Mouse (Mus musculus) left cerebral cortex, postnatal 36 days (tissue): ENCODE measurements at regions not wholly inside any gene's neighbourhood (a gene's known extent, or its start where the extent isn't known, plus 50 kb on each side); places are given as distances from the start of the nearest gene placed in this dataset.
A peak's percentile ranks its signal among the peaks of the same experiment; 100 is the strongest.

ENCODE experiments used
- DNase-seq, 2 experiments: peaks; one replicate each; pipeline ENCODE4 v3.0.0; 2021 to 2022; ENCODE audit warnings: low spot score in 2 of 2, mixed read lengths in 1 of 2
- intact Hi-C: fragments of 180-260 bp; cut with DNase I; formaldehyde crosslinking; loops from one replicate; pipeline ENCODE4 v1.15.1; 2025

DNA sequence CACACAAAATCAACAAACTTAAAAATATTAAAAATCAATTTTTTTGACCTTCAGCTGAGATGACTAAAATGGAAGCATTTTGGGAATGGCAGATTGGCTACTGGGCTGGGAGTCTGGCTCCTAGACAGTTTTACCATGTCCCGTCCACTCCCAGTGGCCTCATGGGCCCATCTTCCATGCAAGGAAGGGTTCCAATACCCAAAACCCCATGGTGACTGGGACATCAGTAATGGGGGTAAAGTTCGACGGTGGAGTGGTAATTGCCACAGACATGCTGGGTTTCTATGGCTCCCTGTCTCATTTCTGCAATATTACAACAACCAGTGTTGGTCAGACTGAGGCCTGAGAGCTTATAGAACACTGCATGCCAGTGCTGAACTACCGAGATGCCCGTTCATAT is 82.2 kb downstream of the Il20rb start:
- intact Hi-C loops, result loop anchor here (5.0 kb wide), 1 partner anchor 672 kb away; no protein-coding TSS in a partner anchor
- DNase-seq, result no peak

DNA sequence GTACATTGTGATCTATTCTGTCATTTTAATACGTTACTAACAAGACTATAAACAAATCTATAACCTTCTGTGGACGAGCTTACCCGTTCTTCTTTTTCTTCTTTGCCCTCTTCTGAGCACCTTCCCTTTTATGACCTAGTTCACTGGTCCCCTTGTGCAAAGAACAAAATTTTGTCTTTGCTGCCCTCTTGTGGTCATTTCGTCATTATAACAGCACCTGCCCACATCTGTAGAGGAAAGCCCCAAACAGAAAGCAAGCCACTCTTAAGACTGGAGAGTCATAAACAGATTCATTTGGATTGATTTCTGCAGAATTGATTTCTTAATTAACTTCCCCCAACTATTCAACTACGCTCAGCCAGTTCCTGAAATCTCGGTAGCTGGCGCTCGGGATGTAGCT is 86.2 kb downstream of the Il20rb start:
- DNase-seq, result peak in 1 of 2 experiments; percentile 21
- intact Hi-C loops, result loop anchor here (2.0 to 5.0 kb wide), 2 partner anchors 554 to 668 kb away; no protein-coding TSS in a partner anchor

DNA sequence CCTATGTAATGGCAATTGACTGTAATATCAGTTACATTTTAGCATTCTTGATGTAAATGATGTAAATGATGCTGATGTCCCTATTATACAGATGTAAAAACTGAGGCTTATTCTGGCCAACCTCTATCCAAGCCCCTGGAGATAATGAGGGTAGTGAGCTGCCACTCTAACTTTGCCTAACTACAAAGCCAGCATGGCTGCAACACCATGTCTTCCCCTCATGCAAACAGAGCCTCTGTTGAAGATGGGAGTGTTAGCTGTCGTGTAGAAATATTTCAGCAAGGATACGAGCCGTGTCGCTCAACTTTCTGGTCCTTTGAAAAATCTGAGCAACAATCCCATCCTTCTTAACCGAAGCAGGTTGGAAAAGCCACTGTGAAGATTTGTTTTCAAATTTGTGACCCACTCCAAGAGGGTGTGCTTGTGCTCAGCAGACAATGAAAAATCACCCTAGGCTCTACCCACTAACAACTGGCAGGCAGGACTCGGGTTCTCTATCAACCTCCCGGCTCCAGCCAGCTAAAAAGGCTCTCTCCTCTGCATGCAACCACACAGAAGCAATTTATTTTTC is 90.2 kb downstream of the Il20rb start:
- DNase-seq, result no peak
- intact Hi-C loops, result no loop called here

DNA sequence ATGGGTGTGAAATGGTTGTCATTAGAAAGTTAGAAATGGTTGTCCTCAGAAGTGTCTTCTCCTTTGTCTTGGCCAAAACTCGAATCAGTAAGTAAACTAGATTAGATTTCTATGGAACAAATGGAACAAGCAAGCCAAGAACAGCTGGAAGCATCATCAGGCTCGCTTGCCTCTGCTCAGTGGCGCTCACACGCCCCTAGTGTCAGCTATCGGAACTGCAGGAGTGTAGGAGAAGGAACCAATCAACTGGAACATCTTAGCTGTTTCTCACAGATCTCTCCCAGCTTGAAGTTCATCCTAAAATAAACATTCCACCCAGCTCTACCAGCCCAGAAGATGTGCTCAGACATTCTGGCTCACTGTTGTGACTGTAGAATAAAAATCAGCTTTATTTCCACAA is 90.9 kb downstream of the Il20rb start:
- peak; percentile 57 to 69 for DNase-seq
- intact Hi-C loops, result no loop called here

DNA sequence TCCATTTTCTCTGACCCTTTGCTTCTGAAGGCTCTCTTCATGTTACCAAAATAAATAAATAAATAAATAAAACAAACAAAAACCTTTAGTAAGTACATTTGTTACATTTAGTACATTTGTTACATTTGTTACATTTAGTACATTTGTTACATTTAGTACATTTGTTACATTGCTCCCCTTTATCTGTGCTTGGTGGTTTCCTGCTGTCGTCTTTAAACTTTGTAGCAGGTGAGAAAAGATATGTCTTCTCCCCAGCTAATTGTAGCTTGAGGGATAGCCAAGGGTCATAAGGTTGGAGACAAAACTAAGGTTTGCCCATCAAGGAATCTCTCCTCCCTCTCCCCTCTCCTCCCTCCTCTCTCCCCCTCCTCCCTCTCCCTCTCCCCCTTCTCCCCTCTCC is 92.0 kb downstream of the Il20rb start:
- no peak for DNase-seq
- intact Hi-C loops, result no loop called here

DNA sequence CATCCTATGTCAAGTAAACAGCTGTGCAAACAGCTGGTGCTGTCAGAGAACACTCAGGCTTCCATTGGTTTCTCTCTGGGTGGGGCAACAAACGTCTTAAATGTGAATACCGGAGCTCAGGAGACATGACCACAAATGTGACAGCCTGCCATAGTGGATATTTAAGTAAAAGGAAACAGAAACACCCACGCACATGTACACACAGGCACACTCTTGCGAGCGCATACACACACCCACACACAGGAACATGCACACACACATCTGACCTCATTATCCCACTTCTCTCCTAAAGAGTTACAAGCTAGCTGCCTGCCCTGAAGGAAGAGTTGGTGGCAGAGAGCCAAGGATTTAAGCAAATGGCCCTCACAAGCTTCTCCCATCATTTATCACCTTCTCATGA is 92.4 kb downstream of the Il20rb start:
- intact Hi-C loops, result no loop called here
- no peak for DNase-seq

DNA sequence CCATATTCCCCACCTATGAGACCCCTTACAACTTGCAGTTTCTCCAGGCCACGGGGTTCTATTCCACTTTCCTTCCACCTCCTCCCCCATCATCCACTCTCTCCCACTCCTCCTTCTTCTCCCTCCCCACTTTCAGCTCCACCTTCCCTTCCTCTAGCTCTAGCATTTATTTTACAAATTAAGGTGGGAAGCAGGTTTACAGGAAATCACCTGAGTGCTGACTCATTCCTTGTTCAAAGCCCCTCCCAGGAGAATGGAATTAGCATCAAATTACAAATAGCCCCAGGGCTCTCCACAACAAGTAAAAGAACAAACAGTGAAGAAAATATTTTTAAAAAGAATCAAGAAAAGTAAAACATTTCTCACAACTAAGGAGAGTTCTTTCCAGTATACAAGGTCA is 94.3 kb downstream of the Il20rb start:
- DNase-seq, result no peak
- intact Hi-C loops, result no loop called here

DNA sequence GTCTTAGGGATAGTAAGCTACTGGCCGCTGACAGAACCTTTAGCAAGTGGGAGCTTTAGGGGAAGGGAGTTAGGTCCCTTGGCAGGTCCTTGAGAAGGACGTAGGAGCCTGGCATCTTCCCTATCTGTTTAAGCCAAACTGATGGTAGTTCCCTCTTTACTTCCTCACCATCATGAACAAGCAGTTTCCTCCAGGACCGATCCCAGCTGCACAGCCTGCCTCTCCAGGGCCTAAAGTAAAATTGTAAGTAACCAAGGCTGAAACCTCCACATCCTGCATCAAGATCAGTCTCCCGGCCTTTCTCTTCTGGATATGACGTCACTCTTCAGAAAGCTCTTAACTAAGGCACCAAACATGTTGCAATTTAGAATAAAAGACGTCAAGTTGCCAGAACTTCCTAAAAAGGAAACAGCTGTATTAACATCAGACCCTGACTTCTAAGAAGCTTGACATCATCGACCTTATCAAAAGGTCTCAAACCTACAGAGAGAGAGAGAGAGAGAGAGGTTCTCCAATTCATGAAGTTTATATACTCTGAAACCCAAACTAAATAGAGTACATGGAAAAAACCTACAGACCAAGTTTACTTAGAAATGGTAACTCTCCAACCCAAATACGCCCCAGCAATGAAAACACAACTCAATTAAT is 94.9 kb downstream of the Il20rb start:
- intact Hi-C loops, result no loop called here
- no peak for DNase-seq

DNA sequence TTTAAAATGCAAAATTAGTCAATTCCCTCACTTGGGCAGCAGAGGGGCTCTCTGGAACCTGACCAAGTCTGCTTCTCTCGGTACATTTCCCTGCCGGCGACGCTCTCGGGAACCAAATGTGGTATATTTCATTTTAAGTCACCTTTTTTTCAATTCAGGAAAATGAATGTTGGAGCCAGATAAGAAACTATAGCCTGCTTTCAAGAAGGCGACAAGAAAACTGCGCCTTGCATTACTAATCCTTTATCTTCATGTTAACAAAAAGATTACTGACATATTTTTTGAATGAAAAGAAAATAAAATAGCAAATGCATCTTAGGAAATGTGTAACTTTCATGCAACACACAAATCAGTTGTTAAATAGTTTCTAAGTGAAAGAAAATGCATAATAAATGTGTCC is 98.2 kb downstream of the Il20rb start:
- no peak for DNase-seq
- intact Hi-C loops, result loop anchor here (10.0 kb wide), 1 partner anchor 624 kb away; no protein-coding TSS in a partner anchor

DNA sequence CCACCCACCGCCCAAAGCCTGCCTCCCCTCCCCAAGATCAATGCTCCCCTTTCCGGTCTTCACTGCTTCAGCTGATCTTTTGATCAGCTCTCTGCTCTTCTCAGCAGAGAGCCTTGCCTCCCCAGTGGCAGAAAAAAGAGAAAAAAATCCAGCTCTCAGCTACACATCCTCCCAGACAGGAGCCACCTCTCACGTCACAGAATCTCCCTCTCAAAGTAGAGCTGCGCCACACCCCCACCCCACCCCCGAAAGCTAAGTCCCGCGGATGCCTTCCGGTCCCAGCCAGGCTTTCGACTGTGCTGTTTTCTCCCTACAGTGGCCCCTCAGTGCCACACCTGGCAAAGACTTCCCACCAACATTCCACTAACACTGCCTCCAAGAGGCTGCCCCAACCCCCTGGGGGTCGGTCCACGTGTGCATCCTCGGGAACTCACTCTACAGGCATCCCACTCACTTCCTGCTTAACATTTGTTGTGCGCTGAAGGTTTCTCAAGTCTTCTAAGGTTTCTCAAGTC is 99.4 kb downstream of the Il20rb start:
- intact Hi-C loops, result loop anchor here (10.0 kb wide), 1 partner anchor 622 kb away; no protein-coding TSS in a partner anchor
- no peak for DNase-seq

DNA sequence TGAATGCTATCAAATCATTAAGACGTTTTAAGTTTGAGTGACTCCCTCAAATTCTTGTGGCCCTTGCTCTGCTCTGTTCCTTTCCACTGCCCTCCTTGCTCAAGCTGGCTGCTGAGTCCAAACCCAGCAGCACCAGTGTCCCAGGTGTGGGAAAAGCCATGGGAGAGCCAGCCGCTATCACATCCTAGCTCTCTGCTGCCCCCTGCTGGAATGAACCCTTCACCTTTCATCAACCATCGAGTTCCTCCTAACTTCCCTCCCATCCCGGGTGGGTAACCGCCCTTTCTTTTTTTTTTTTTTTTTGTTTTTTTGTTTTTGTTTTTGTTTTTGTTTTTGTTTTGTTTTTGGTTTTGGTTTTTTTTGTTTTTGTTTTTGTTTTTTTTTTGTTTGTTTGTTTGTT is 104.1 kb downstream of the Il20rb start:
- DNase-seq, result peak; percentile 33 to 46
- intact Hi-C loops, result loop anchor here (2.0 to 10.0 kb wide), 2 partner anchors 536 to 618 kb away; no protein-coding TSS in a partner anchor

DNA sequence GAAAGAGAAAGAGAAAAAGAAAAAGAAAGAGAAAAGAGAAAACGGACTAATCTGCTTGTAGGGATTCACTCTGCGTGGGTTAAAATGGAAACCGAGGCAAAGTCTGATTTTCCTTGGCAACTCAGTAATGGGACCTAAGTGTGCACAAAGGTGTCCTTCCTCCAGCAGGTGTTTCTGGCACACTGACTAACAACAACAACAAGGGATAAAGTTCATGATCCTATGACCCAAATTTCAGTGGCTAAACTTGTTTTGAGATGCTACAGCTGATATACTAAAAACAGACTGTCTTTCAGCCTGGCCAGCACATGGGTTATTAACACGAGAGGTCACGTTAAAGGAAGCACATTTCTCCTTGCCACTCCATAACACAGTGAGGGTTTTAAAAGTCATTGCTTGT is 116.7 kb downstream of the Il20rb start:
- intact Hi-C loops, result no loop called here
- DNase-seq, result no peak

DNA sequence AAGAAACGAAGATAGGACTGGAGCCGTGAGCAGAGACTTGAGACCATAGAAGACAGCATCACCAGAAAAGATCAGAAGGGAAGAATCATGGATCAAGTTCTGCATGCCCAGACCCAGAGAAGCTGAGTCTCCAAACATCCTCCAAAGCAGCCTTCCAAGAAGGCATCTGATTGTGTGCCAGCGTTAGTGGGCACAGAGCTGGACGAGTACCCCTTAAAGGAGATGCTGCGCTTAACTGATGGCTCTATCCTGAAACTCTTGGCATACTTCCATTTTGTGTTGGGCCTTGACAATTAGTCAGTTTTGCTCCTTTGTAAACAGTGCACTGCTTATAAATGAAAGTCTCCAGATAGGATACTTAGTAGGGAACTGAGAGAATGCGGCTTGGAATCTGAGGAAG is 119.8 kb downstream of the Il20rb start:
- DNase-seq, result no peak
- intact Hi-C loops, result no loop called here

DNA sequence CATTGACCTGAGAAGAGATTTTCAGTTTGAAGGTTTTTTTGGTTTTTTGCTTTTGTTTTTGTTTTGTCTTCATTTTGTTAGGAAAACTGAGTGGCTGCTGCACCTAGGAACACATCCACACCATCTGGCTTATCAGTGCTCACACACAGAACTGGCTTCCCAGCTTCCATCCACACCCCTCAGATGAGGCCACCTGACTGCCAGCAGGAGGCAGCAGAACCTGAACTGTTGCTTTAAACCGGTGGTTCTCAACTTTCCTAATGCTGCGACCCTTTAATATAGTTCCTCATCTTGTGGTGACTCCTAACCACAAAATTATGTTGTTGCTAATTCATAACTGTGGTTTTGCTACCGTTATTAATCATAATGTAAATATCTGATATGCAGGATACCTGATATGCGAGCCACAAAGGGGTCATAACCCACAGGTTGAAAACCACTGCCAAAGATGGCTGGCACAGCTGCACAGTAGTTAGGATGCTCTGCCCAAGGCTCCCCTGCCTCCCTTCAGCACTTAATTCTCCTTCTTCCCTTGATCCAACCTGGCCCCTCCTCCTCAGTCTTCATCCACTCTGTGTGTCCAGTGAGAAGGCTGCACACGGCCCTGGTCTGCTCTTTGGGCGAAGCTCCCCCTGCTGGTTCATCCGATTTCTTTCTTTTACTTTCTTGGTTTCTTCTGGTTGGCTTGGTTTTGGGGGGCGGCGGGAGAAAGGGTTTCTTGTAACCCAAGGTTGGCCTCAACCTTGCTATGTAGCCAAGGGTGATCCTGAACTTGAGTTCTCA is 126.5 kb downstream of the Il20rb start:
- intact Hi-C loops, result no loop called here
- no peak for DNase-seq

DNA sequence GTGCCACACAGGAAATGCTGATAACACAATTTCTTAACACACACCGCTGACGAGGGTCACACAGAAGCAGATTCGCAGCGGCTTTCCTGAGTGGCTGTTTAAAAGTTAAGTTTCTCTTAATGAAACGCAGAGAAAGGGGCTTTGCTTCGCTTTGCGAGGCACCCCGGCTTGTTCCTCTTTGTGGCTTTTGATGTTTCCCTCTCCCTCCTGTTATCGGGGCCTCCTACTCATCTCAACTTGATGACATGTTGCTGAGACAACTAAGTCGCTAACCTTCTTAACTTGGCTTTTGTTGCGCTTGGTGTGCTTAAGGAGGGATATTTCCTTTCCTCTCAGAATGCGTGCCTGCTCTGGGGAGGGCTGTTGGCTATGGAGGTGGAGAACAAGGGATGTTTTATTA is 129.0 kb downstream of the Il20rb start:
- no peak for DNase-seq
- intact Hi-C loops, result no loop called here

DNA sequence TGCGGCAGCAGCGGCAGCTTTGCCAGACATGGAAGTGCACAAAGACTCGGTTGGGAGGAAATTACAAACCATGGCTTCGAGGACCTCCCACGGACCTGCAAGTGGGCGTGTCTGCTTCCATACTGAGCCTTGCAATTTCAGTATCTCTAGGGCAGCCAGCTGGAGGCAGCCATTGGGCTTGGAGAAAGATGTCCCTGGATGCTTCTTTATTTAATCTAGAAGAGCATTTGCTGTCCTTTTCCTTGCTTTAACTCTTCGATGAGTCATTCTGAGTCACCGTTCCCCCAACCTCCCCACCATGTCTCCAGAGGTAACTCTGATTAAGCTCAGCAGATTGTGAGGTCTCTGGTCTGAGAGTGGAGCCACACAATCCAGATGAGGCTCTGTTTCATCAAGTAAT is 145.8 kb downstream of the Il20rb start:
- peak; percentile 26 to 48 for DNase-seq
- intact Hi-C loops, result no loop called here

DNA sequence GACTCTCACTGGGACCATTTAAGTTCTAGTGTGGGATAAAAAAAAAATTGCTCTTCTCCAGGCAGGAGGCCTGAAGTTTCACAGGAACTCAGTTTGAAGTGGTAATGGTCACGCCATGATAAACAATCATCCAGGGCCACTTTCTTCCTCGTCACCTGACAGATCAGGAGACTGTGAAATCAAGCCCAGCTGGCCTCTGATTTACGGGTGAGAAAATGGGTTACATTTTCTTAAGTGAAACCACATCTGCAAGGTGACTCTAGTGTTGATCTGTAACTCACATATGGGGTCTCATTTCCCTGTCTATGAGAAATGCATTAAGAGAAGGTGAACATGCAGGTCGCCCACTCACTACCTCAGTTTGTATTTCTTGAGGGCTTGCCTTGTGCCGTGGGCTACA is 178.8 kb downstream of the Il20rb start:
- intact Hi-C loops, result no loop called here
- no peak for DNase-seq

DNA sequence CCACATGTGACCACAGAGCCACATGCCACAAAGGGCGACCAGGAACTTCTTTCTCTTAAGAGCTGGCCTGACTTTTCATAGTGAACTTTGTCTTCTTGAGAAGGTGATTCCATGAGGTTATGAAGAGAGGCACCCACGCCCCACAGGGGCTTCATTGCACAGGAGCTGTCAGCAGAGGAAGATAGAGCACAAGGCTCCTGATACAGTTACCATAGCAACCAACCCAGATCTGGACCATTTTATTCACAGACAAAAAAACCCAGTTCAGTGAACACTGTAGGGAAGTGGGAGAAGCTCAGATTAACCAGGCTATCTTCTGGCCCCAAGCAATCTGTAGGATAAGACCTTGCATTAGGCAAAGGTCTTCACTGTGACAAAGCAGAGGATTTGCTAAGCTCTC is 179.2 kb downstream of the Il20rb start:
- intact Hi-C loops, result no loop called here
- no peak for DNase-seq

DNA sequence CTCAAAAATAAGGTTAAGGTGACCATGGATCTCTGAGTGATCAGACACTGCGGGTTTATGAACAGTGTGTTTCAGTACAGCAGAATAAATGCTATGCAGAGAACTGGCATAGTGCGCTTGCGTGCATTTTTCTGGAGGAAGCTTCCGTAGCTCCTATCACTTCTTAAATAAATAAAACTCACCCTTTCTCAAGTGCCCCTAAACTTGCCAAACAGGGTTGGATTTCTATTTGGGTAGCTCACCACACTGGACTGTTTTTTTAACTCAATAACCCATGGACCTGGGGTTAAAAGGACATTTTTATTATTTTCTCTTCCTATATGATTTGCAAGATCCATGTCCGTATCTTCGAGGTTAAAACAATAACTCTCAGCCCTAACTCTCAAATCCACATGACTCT is 182.8 kb downstream of the Il20rb start:
- intact Hi-C loops, result loop anchor here (5.0 kb wide), 1 partner anchor 456 kb away; no protein-coding TSS in a partner anchor
- DNase-seq, result no peak

DNA sequence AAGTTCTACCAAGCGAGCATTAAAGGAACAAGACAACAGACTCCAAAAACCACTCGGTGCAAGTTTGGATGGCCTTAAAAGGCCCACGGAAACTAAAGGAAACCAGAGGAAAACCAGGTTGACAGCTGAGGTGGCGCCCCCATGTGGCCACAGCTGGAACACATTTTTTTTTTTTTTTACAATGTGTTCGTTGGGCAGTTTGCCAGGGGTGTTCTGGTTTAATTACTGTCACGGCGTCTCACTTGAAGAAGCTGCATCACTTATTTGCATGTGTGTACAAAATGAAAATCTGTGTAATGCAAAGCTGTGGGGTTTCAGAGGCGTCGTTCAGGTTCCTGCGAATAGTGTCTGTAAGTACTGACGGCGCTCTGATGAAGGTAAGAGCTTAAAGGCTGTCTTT is 185.0 kb downstream of the Il20rb start:
- intact Hi-C loops, result loop anchor here (5.0 kb wide), 1 partner anchor 454 kb away; no protein-coding TSS in a partner anchor
- DNase-seq, result no peak

DNA sequence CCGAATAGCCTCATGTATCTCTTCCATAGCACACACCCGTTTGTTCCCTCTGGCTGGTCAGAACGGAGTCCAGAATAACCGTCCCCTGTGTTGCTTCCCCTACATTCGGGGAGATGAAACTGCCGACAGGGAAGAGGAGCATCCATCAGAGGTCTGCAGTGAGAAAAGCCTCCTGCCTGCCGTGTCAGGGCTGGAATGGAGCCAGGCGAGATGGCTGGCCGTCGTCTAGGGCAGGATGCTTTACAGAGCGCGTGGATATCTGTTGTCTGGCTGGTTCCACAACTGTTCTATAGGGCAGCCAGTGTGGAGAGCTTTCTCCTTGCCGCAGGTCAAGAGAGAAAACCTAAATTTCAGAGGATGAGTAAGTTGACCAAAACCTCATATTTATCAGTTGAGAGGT is 209.2 kb downstream of the Il20rb start:
- DNase-seq, result no peak
- intact Hi-C loops, result no loop called here
